Mouse (Mus musculus): ENCODE results near the gene Fosl1. TPM values are rescaled to one million over a fixed set of nuclear protein-coding genes. Genes with fewer than 3 reads are reported as not detected.
"Not testable (repeated sequence)": the region's sequence is repeated elsewhere in the genome, so short reads cannot be mapped to it uniquely, and the experiment has no call there.

Fosl1 gene
- total RNA-seq, 2 experiments from 2014 or later: not detected

- no peak for DNase-seq (ENCODE audit: low spot score in 2 of 2)
Observed at GRCm38 (mm10) chr19:5477668-5478300, 30.4 kb downstream of the Fosl1 start.

- DNase-seq (ENCODE audit: low spot score in 2 of 2): no peak
Observed at GRCm38 (mm10) chr19:5480016-5480415, 32.7 kb downstream of the Fosl1 start.

GRCm38 (mm10) chr19:5481398-5481797 lies 34.1 kb downstream of the Fosl1 start:
- DNase-seq (ENCODE audit: low spot score in 2 of 2): no peak

GRCm38 (mm10) chr19:5483386-5484359 lies 36.3 kb downstream of the Fosl1 start:
- DNase-seq (ENCODE audit: low spot score in 2 of 2): no peak

GRCm38 (mm10) chr19:5484496-5484895 lies 37.1 kb downstream of the Fosl1 start:
- DNase-seq (ENCODE audit: low spot score in 2 of 2): no peak

GRCm38 (mm10) chr19:5485371-5485770 lies 38.0 kb downstream of the Fosl1 start:
- DNase-seq (ENCODE audit: low spot score in 2 of 2): no peak

GRCm38 (mm10) chr19:5485821-5486220 lies 38.5 kb downstream of the Fosl1 start:
- DNase-seq (ENCODE audit: low spot score in 2 of 2): no peak

- no peak for DNase-seq (ENCODE audit: low spot score in 2 of 2)
Observed at GRCm38 (mm10) chr19:5486286-5486685, 38.9 kb downstream of the Fosl1 start.

- DNase-seq (ENCODE audit: low spot score in 2 of 2): no peak
Observed at GRCm38 (mm10) chr19:5486771-5487170, 39.4 kb downstream of the Fosl1 start.

GRCm38 (mm10) chr19:5487768-5488550 lies 40.6 kb downstream of the Fosl1 start, which contains the start of gene Mus81:
Gene Mus81 (minus strand): TSS chr19:5488402.
- DNase-seq (ENCODE audit: low spot score in 2 of 2): peak; percentile 92 to 97

GRCm38 (mm10) chr19:5488878-5489571 lies 41.7 kb downstream of the Fosl1 start:
- peak; percentile 98 for DNase-seq (ENCODE audit: low spot score in 2 of 2)

- DNase-seq (ENCODE audit: low spot score in 2 of 2): not testable (repeated sequence)
Observed at GRCm38 (mm10) chr19:5489721-5490120, 42.4 kb downstream of the Fosl1 start.

GRCm38 (mm10) chr19:5490313-5490897 lies 43.1 kb downstream of the Fosl1 start, which contains the start of gene Cfl1:
Gene Cfl1 (plus strand): TSS chr19:5490455.
- DNase-seq (ENCODE audit: low spot score in 2 of 2): peak; percentile 93 to 95

- DNase-seq (ENCODE audit: low spot score in 2 of 2): peak; percentile 79 to 83
Observed at GRCm38 (mm10) chr19:5490898-5491708, 43.8 kb downstream of the Fosl1 start.

GRCm38 (mm10) chr19:5492641-5493040 lies 45.3 kb downstream of the Fosl1 start:
- no peak for DNase-seq (ENCODE audit: low spot score in 2 of 2)

- not testable (repeated sequence) for DNase-seq (ENCODE audit: low spot score in 2 of 2)
Observed at GRCm38 (mm10) chr19:5493301-5493721, 46.0 kb downstream of the Fosl1 start.

GRCm38 (mm10) chr19:5494314-5494713 lies 47.0 kb downstream of the Fosl1 start:
- no peak for DNase-seq (ENCODE audit: low spot score in 2 of 2)

GRCm38 (mm10) chr19:5495353-5496051 lies 48.2 kb downstream of the Fosl1 start:
- no peak for DNase-seq (ENCODE audit: low spot score in 2 of 2)

- no peak for DNase-seq (ENCODE audit: low spot score in 2 of 2)
Observed at GRCm38 (mm10) chr19:5496052-5496370, 48.7 kb downstream of the Fosl1 start.

Data from layer of hippocampus, postnatal 14 days (tissue).